Mouse (Mus musculus) hindbrain, postnatal 0 days (tissue): Measurements from ENCODE around the gene Phf20. TPM values are rescaled to one million over a fixed set of nuclear protein-coding genes. Genes with fewer than 3 reads are reported as not detected.

Experiments used
- ATAC-seq: fragments of 200-750 bp; cut with Nextera tagmentation; 2 replicates; pipeline ENCODE4 v1.8.0; 2017; ENCODE audit warnings: mild to moderate bottlenecking, moderate TSS enrichment, moderate library complexity
- DNase-seq: peaks from one replicate; pipeline ENCODE4 v3.0.0-alpha.2; 2015; ENCODE audit warnings: low spot score
- H3K27ac ChIP-seq: fragments of 300-500 bp; sonication (generic); 2 replicates; pipeline ENCODE4 v1.5.1; 2014; ENCODE audit warnings: mild to moderate bottlenecking
- H3K27me3 ChIP-seq: fragments of 300-500 bp; sonication (generic); 2 replicates; pipeline ENCODE4 v1.6.1; 2014; ENCODE audit warnings: low read length, mixed read lengths; ENCODE audit not compliant: insufficient read depth
- H3K36me3 ChIP-seq: fragments of 300-500 bp; sonication (generic); 2 replicates; pipeline ENCODE4 v1.6.1; 2014; ENCODE audit warnings: low read length, mixed read lengths; ENCODE audit not compliant: insufficient read depth
- H3K4me1 ChIP-seq: fragments of 300-500 bp; sonication (generic); 2 replicates; pipeline ENCODE4 v1.6.1; 2014; ENCODE audit warnings: antibody characterized with exemption, low read length, mixed read lengths; ENCODE audit not compliant: insufficient read depth
- H3K4me2 ChIP-seq: fragments of 300-500 bp; sonication (generic); 2 replicates; pipeline ENCODE4 v1.6.1; 2014; ENCODE audit warnings: low read depth, mild to moderate bottlenecking, low read length, moderate library complexity, mixed read lengths
- H3K4me3 ChIP-seq: fragments of 300-500 bp; sonication (generic); 2 replicates; pipeline ENCODE4 v1.5.1; 2014; ENCODE audit warnings: low read length
- H3K9ac ChIP-seq: fragments of 300-500 bp; sonication (generic); replicated peaks from 2 replicates; pipeline ENCODE4 v1.6.1; 2014; ENCODE audit warnings: mild to moderate bottlenecking, low read length, moderate library complexity, mixed read lengths
- H3K9me3 ChIP-seq: fragments of 300-500 bp; sonication (generic); 2 replicates; pipeline ENCODE4 v1.6.1; 2016; ENCODE audit warnings: low read length, mixed read lengths
- CTCF ChIP-seq: IDR thresholded peaks from 2 replicates; pipeline ENCODE4 v1.5.1; 2016; ENCODE audit warnings: antibody characterized with exemption, control low read depth, low read depth
- whole genome bisulfite sequencing: fragments of 180-500 bp; shearing (Covaris S2); extraction: QIAGEN DNeasy Blood & Tissue Kit; methylation state at CpG from one replicate; pipeline ENCODE4 v1.1.7; 2014; 5-methylcytosine and 5-hydroxymethylcytosine counted together
- polyA plus RNA-seq: library from polyadenylated mRNA; unstranded; fragments of >200 nt; fragmentation: Nextera tagmentation; extraction: Ambion mirVana; gene quantifications from 2 replicates; pipeline ENCODE4 v1.2.1, GENCODE M21; 2015
- total RNA-seq: library from RNA; depleted of rRNA; stranded (reverse); fragments of >200 nt; gene quantifications from 2 replicates; pipeline ENCODE4 v1.2.3, GENCODE M21; 2014

Gene Phf20
- total and polyA plus RNA-seq, 2 experiments from 2014 or later, result 27.3 to 100 TPM

DNA sequence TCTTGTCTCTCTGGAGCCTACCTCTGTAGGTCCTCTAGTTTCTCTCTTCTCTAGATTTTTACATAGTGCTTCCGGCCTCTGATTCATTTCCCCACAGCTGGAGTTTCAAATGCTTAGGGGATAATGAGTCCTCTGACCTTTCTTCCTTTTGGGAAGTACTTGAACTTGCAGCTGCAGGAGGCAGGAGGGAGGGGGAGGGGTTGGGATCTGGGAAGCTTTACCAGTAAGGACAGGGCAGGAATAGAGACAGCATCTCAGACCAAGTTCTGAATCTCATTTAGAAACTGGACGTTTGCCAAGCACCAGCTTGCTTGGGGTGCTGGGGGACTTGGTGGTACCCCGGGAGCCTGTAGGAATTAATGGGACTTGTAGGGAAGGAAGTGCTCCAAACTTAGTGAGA lies 3.7 kb downstream of the Phf20 start:
- no peak overlapping the region for H3K4me3 ChIP-seq
- WGBS, result 33% methylated on average over 3 of the region's 3 CpGs
- ATAC-seq, result no peak
- TF ChIP-seq CTCF, result no peak
- H3K4me1 ChIP-seq, result no peaks in the 10 kb centered on the region; the same call in 1 of the 2 replicates
- no peak overlapping the region for H3K27ac ChIP-seq
- H3K27me3 ChIP-seq, result no peaks in the 10 kb centered on the region
- H3K36me3 ChIP-seq, result no peaks in the 10 kb centered on the region
- H3K9me3 ChIP-seq, result no peaks in the 10 kb centered on the region
- no peak overlapping the region for H3K4me2 ChIP-seq
- peak; percentile 13 for DNase-seq
- H3K9ac ChIP-seq, result no peak overlapping the region

DNA sequence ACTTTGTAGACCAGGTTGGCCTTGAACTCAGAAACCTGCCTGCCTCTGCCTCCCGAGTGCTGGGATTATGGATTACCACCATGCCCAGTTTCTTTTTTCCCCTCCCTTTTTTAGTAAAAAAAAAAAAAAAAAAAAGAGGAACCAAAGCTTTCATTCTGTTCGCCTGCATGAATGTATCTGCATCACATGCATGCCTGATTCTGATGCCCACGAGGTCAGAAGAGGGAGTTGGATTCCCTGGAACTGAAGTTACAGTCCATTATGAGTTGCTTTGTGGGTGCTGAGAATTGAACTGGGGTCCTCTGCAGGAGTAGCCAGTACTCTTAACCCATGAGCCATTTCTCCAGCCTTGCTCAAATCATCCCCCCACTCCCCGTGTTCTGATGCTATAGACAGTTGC lies 5.2 kb downstream of the Phf20 start:
- H3K4me2 ChIP-seq, result no peak overlapping the region
- no peak overlapping the region for H3K9ac ChIP-seq
- no peaks in the 10 kb centered on the region; the same call in 1 of the 2 replicates for H3K4me1 ChIP-seq
- ATAC-seq (no peak), DNase-seq (no peak)
- no peak overlapping the region for H3K27ac ChIP-seq
- no peaks in the 10 kb centered on the region for H3K36me3 ChIP-seq
- WGBS, result 90% methylated on average over 4 of the region's 4 CpGs
- H3K4me3 ChIP-seq, result no peak overlapping the region
- H3K9me3 ChIP-seq, result no peaks in the 10 kb centered on the region
- no peaks in the 10 kb centered on the region for H3K27me3 ChIP-seq
- no peak for TF ChIP-seq CTCF

DNA sequence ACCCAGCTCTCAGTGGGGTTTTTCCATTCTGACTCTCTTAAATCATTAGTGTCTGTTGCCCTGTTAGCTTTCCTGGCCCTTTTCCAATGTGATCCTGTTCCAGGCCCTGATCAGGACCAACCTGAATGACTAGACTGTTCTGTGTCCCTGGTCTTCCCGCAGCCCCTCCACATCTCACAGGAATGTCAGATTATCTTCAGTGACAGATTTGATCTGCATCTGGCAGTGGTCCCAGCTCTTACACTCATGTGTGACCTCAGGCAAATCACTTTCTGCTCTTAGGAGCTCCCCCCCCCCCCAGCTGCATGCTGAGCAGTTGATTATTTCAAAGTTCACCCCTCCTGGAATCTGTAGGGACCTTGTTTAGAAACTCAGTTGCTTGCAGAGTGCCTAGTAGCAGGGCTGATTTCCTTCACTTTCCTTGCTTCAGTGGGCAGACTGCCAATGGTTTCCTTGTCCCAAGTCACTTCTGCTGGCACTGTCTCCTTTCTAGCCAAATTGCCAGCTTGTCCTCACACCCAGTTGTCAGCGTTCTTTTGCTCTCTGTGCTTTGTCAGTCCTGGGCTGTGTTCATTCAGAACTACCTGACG lies 6.7 kb downstream of the Phf20 start:
- H3K27me3 ChIP-seq, result no peaks in the 10 kb centered on the region
- whole genome bisulfite sequencing, result 20% methylated on average over 3 of the region's 3 CpGs

DNA sequence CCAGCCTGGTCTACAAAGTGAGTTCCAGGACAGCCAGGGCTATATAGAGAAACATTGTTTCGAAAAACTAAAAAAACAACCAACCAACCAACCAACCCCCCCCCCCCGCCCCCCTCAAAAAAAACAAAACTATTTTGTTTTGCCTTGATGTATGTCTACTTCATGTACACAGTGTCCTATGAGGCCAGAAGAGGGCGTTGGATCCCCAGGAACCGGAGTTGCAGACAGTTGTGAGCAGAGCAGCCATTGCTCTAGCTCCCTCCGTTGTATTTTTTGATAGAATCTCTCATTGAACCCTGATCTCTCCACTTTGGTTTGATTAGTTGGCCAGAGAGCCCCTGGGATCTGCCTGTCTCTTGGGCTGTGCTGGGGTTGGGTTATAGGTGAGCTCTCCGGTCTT lies 7.7 kb downstream of the Phf20 start:
- H3K27ac ChIP-seq, result no peak overlapping the region
- no peaks in the 10 kb centered on the region; the same call in 1 of the 2 replicates for H3K4me1 ChIP-seq
- H3K4me2 ChIP-seq, result no peak overlapping the region
- TF ChIP-seq CTCF, result peak; percentile 39
- no peak overlapping the region for H3K9ac ChIP-seq
- H3K4me3 ChIP-seq, result no peak overlapping the region
- WGBS, result 91% methylated on average over 6 of the region's 6 CpGs
- DNase-seq (peak; percentile 19), ATAC-seq (no peak)
- peaks cover 3% of the 10 kb centered on the region; the same call in 1 of the 2 replicates for H3K36me3 ChIP-seq
- no peaks in the 10 kb centered on the region for H3K9me3 ChIP-seq
- H3K27me3 ChIP-seq, result no peaks in the 10 kb centered on the region

More for the DNA sequence above, 6.7 kb downstream of the Phf20 start:
- TF ChIP-seq CTCF, result no peak
- DNase-seq (peak; percentile 89), ATAC-seq (peak; percentile 86)
- H3K36me3 ChIP-seq, result peaks cover 3% of the 10 kb centered on the region; the same call in 1 of the 2 replicates
- peak overlapping the region; percentile 72 for H3K27ac ChIP-seq
- H3K4me2 ChIP-seq, result peak overlapping the region; percentile 1; the same call in 1 of the 2 replicates
- H3K4me3 ChIP-seq, result no peak overlapping the region
- H3K4me1 ChIP-seq, result no peaks in the 10 kb centered on the region; the same call in 1 of the 2 replicates
- no peak overlapping the region for H3K9ac ChIP-seq
- H3K9me3 ChIP-seq, result no peaks in the 10 kb centered on the region

DNA sequence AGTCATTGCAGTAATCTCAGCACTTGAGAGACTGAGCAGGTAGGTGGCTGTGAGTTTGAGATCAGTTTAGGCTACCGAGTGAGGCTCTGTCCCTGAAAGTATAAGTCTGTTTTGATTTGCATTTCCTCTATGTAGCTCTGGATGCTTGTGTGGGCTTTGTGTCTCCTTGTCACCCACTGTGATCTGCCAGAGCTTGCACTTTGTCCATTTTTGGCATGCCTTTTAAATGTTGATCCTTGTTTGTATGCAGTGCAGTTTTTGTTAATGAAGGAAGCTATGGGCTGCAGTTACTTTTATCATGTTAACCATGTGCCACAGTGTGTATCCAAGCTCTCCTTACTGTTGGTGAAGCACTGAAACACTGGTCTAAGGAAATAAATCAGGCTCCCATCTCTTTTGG lies 21.5 kb downstream of the Phf20 start:
- ATAC-seq (peak; percentile 40; the same call in 1 of the 2 replicates), DNase-seq (peak; percentile 32)
- no peaks in the 10 kb centered on the region for H3K4me1 ChIP-seq
- WGBS, result 20% methylated on average over 1 of the region's 1 CpGs
- H3K9me3 ChIP-seq, result no peaks in the 10 kb centered on the region
- no peak for TF ChIP-seq CTCF
- H3K27me3 ChIP-seq, result no peaks in the 10 kb centered on the region
- H3K4me3 ChIP-seq, result no peak overlapping the region
- H3K27ac ChIP-seq, result no peak overlapping the region; the same call in 1 of the 2 replicates
- no peak overlapping the region for H3K9ac ChIP-seq
- no peaks in the 10 kb centered on the region for H3K36me3 ChIP-seq
- no peak overlapping the region for H3K4me2 ChIP-seq

DNA sequence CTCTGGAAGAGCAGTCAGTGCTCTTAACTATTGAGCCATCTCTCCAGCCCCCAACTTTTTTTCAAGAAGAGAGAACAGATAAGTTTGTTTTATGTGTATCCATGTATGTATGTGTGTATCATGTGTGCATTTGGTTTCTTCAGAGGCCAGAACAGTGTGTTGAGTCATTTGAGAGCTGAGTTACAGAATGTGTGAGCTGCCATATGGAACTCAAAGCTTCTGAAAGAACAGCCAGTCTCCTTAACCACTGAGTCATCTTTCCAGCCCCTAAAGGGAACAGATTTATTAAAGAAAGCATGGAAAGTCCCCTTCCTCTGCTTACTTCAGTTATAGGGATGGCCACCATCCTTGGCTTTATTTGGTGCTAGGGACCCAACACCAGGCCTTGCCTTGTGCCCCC lies 25.8 kb downstream of the Phf20 start:
- no peak for ATAC-seq
- Histone ChIP-seq H3K4me3 (no peak overlapping the region), H3K27me3 (no peaks in the 10 kb centered on the region), H3K36me3 (peaks cover 15% of the 10 kb centered on the region; the same call in 1 of the 2 replicates), H3K4me2 (no peak overlapping the region), H3K9ac (no peak overlapping the region), H3K9me3 (no peaks in the 10 kb centered on the region), H3K4me1 (no peaks in the 10 kb centered on the region), H3K27ac (no peak overlapping the region)
- DNase-seq, result no peak
- no peak for TF ChIP-seq CTCF

DNA sequence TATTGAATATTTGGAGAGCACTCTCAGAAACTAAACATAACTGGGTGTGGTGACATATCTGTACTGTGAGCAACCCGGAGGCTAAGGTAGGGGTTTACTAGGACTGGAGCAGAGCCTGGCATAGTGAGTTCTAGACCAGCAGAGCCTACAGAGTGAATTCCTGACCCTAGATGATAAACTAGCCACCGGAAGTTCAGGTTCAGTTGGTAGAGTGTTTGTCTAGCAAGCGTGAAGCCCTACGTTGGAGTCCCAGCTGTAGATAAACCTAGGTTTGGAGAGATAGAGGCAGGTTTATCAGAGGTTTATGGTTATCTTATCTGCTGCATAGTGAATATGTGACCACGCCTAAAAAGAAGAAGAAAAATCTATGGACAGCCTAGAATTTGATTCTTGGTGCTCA lies 27.8 kb downstream of the Phf20 start:
- 93% methylated on average over 5 of the region's 5 CpGs for WGBS
- H3K4me3 ChIP-seq, result no peak overlapping the region
- H3K27ac ChIP-seq, result peak overlapping the region; percentile 48; the same call in 1 of the 2 replicates
- no peak for TF ChIP-seq CTCF
- ATAC-seq, result no peak
- peaks cover 15% of the 10 kb centered on the region; the same call in 1 of the 2 replicates for H3K36me3 ChIP-seq
- H3K9me3 ChIP-seq, result no peaks in the 10 kb centered on the region
- no peak for DNase-seq
- no peaks in the 10 kb centered on the region for H3K4me1 ChIP-seq
- H3K9ac ChIP-seq, result no peak overlapping the region
- H3K27me3 ChIP-seq, result no peaks in the 10 kb centered on the region
- no peak overlapping the region for H3K4me2 ChIP-seq
